Mouse (Mus musculus): ENCODE results near the gene Ncapg2. TPM values are rescaled to one million over a fixed set of nuclear protein-coding genes. Genes with fewer than 3 reads are reported as not detected.

The Ncapg2 gene
- 1.1 and 1.7 TPM in 2 replicates for polyA plus RNA-seq (2012; rRNA removed; ENCODE audit: low replicate concordance)

GRCm38 (mm10) chr12:116405045-116405835, at the start of gene Ncapg2:
TSS of gene Ncapg2 (plus strand) at chr12:116405402.

DNA sequence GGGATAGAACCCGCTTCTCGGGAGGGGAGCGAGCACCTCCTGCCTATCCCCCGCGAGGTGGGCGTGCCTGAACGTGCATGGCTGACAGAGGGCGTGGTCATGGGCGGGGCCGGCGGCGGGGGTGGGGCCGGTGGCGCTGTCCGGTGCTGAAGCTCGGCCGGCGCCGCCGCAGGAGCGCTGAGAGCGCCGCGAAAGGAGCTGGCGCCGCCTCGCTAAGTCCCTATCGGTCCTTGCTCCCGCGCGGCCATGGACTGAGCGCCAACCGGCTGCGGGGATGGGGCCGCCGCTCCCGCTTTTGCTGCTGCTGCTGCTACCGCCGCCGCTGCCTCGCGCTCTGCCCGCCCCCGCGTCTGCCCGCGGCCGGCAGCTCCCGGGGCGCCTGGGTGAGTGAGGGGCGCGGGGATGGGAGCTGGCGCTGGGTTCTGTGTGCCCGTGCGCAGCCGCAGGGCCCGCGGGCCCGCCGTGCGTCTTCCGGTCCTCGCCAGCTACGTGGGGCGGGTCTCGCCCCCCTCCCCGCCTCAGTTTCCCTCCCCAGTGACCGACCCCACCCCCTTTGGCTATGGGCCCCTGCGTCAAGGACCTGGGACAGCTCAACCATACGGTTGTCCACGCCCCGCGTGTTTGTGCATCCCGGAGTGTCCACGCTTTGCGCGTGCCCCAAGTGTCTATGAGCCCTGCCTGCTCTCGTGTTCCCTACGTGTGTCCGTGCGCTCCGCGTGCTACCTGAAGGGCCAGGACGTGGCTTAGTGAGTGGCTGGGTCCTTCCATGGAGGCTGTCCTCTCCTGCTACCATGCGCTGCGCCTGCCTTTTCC, 80.6 kb downstream of the Ncapg2 start, which contains the start of gene Ptprn2:
Ptprn2 (plus strand) TSS at position 130 of the 813 bp plus-strand sequence.

Other genes with a start within 250 kb of the Ncapg2 start
- gene Wdr60, start 142.4 kb upstream of the Ncapg2 start, polyA plus RNA-seq (2012; rRNA removed; ENCODE audit: low replicate concordance) = 2.7 and 6.1 TPM in 2 replicates
- not detected in 2 replicates for gene Gm11027, start 130.0 kb upstream of the Ncapg2 start, polyA plus RNA-seq (2012; rRNA removed; ENCODE audit: low replicate concordance)
- gene Esyt2, start 124.2 kb upstream of the Ncapg2 start, polyA plus RNA-seq (2012; rRNA removed; ENCODE audit: low replicate concordance) = 11.1 and 12.1 TPM in 2 replicates
- gene Ptprn2, start 80.3 kb downstream of the Ncapg2 start, polyA plus RNA-seq (2012; rRNA removed; ENCODE audit: low replicate concordance) = 0.23 and 0.27 TPM in 2 replicates

Measured in mammary gland, adult 2 months (tissue).